Mouse (Mus musculus) skeletal muscle tissue, adult 2 months (tissue): ENCODE results near the gene Adrb1.
A peak's percentile ranks its signal among the peaks of the same experiment; 100 is the strongest.

ENCODE experiments used
- DNase-seq: peaks from one replicate; pipeline ENCODE4 v3.0.0-alpha.2; 2012; ENCODE audit warnings: low read depth, low spot score

Adrb1 gene

DNA sequence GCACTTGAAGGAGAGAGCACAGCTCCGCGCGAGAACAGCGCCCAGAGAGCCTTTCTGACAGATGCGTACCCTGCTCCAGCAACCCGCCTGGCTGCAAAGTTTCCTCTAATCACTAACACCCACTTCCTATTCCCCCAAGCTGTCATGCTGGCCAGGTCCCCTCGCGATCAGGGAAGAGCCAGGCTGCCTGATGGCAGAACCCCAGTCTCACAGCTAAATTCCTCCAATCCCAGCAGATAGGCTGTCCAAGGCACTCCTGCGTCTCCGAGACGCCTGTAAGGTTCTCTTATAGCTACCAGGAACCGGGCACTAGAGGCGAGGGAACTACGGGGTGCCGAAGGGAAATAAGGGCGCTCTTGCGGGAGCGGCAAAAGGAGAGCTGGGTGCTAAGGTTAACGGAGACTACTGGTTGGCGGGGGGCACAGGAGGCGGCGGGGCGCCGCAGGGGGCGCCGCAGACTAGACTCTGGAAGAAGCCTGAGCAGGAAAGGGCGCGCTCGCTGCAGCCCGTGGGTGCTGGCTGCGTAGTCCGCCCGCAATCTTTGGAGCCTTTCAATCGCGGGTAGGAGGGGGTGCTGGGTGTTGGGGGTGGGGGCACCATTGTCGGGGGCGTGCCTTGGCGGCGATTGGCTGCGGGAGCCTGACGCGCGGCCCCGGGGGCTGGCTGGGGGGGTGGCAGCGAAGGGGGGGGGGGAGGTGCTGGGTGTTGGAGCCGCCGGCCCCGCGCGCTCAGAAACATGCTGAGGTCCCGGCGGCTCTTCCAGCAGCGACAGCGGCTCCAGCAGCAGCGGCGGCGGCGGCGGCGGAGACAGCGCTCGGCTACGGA is at the start of gene Adrb1:
Adrb1 (plus strand) TSS at position 813 of the 825 bp plus-strand sequence.
- DNase-seq = no peak

DNA sequence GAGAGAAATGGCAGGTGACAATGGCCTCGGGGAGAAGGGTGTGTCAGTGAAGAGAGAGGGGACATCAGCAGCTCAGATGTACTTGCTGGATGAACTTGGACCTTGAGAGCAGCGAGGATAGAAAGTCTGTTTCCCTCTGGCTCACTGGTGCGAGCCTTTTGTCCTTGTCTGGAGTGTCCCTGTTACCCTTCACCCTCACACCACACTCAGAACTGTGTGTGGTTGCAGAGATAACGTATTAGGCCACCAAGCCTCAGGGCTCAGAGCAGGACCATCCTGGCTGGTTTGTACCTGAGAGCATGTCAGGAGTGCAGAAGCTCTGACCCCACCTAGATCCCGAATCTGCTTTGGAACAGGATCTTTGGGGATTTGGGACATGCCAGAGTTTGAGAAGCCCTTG is 46.3 kb upstream of the Adrb1 start:
- DNase-seq = no peak

DNA sequence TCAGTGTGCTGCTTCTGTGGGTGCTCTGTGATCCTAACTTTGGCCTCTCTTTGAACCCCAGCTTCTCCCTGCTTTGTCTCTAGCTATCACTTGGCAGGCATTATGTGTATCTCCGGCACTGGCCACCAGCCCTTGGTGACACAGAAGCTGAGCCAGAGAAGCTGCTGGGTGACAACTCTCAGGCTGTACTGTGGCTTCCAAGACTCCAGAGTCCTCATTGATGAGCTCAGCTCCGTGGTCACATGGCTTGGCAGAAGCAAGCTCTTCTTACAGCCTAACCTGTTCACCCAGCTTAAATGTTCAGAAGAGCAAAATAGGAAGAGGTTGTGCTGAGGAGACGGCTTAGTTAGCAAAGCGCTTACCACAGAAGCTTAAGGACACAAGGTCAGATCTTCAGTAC is 45.5 kb upstream of the Adrb1 start:
- DNase-seq = peak; percentile 70

DNA sequence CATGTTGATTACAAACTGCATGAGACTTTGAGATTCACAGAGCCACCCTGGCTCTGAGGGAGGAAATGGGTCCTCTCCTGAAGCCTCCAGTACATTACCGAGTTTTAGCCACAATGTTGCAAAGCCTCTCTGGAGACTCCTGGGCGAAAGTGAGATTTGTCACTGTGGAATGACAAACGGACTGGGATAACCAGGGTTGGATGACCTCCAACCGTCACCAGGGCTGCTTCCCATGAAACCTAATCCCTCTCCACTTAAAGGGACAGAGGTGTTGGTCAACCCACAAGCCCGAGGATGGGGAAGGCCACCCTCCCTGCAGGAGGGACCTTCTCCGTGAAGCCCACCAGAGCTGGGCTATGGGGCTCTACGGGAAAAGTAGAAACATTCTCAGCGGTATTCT is 44.4 kb upstream of the Adrb1 start:
- peak; percentile 26 for DNase-seq

DNA sequence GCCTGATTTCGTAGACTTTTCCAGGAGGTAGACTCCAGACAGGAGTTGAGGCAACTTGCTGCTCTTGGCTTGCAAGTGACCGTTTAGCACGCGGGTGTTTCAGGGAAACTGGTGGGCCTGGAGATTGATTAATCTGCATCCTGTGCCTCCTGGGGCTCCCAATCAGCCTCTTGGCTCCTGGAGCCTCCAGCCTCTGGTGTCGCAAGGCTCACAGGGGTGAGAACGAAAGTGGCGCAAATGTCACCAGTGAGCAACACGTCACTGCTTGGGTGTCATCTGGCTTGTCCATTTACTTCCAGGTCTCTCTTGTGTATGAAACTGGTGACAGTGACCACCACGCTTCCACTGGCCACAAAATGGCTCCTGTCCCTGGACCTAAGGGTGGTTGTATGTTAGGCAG is 43.5 kb upstream of the Adrb1 start:
- no peak for DNase-seq

DNA sequence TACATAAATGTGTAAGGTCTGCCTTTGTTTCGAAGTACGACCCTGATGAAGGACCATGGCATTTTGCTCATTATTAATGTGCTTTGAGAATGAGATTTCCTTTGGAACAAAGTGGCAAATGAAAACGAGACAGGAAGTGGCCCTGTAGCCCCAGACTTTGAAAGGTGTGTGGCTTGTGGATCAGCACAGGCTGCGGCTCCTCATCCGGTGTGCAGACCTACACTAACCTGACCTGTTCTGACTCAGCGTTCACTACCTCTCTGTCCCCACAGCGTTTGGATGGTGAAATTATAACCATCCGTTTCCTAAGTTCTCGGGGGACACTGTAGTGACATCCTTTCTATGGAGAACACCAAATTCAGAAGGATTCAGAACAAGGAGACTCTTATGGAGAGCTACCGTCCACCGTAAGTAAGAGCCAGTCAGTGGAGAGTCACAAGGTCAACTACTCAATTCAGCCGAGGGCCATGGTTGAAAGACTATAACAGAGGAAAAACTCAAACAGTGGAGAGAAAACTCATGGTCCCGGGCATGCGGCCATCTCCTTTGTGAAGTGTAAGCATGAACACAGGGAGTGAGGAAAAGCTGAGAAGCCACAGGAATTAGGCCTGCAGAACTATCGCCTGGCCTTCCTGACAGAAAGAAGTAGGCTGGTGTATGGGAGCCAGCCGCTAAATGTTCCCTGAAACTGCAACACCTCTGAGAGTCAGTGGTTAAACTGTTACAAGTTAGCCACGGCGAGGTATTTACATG is 42.6 kb upstream of the Adrb1 start:
- no peak for DNase-seq

DNA sequence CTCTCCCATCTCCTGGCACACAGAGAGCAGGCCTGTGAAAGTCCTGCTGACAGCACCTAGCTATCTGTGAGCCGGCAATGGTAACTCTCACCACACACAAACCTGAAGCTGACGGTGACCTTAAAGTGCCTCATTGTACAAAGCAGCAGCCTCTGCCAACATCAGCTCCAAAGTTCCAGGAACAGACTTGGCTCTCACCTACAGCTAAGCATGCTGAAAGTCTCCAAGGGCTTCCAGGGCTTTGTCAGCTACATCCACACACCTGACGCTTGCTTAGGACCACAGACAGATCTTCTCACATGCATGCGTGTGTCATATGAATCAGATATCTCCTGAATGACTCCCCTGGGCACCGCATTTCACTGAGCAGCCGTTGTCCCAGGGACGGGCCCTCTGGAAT is 42.0 kb upstream of the Adrb1 start:
- DNase-seq = no peak

DNA sequence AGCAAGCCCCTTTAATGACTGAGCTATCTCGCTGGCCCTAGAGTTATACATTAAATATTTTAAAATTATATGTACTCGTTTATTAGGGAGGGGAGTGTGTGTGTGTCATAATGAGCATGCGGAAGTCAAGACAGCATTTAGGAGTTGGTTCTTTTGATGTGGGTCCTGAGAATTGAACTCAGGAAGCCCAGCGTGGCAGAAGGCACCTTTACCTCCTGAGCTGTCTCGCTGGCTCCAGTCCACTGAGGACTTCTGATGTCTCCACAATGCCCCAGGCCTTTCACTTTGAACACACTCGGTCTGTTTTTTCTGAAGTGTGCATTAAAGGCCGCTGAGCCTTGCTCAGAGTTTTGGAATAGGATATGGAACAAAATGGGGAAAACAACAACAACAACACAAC is 39.7 kb upstream of the Adrb1 start:
- DNase-seq = no peak

DNA sequence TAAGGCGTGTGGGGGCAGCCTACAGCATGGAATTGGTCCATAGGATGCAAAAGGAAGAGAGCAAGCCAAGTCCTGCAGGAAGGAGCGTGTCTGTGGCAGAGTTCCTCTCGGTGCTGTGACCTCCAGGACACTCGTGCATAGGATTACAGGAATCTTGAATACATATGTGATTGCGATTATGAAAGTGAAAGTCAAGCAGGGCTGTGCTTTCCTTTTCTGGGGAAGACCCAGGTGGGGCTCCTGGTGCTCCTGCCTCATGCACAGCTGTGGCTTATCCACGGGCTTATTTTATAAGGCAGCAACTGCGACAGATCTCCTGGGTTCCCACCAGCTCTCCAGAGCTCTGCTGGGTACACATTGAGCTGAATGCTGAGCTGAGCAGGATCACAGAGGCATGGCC is 39.2 kb upstream of the Adrb1 start:
- DNase-seq = no peak

DNA sequence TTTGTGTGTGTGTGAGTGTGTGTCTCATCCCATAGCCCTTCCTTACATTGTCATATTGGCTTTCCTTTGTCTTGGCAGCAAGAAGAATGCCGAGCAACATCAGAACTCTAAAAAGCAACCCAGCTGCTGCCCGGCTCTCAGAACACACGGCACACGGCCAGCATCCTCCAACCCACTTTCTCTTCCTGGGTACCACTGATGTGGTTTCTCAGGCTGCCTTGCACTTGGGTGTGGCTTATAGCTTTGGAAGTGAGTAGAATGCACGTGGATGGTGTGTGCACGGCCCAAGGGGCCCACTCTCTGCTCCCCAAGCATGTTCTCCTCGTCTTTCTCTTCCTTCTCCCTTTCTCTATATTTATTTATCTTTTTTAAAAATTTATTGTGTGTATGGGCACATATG is 36.5 kb upstream of the Adrb1 start:
- no peak for DNase-seq

DNA sequence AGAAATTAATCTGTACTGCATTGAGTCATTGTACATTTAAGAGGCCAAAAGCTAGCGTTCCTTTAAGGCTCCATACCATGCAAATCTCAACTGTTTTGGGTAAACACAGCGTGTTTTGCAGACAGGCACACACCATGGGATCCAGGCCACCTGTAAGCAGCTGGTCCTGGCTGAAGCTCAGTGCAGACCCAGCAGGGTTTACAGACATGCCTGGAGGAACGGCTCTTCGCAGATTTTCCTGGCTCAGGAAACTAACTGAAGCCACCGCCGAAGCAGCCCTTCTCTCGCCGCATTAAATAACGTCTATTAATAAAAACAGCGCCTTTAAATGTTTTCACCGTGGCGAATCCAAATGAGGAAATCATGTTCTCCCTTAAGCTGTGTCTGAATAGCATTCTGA is 35.8 kb upstream of the Adrb1 start:
- no peak for DNase-seq

DNA sequence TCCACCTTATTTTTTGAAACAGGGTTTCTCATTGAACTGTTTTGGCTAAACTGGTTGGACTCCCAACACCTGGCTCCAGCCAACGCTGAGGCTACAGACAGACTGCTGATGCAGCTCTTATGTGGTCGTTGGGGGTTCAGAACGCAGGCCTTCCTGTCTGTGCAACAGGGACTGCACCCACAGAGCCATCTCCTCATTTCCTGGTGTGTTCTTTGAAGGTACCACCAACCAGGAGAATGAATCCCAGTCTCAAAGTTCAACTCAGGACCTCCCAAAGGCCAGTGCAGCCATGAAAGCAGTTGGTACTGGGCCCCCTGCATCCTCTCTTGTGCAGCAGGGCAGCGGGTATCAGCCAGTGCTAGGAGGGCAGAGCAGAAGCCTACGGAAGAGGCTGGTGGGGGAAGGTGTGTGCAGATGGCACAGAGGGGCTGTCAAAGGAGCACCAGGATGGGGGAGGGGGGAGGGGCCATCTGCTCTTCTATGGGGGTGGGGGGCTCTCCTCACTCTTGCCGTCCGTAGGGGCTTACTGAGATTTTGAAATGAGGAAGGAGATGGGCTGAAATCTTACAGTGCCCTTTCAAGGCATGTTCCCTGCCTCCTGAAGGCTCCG is 34.9 kb upstream of the Adrb1 start:
- no peak for DNase-seq

DNA sequence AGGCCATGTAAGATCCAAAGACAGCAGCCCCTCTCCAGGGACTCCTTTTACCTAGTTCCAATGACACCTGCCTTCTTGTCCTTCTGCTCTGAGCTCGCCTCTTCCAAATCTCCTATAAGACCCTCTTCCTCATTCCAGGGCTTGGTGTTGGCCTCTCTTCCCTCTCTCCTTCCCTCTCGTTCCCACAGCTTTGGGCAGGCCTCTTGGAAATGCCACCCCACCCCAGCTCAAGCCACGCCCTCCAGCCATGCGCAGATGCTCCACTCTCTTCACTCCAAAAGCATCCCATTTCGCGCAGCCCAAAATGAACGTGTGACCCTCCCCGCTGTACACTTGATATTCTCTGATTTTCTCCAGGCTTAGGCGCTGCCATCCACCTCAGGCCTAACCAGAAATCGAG is 34.3 kb upstream of the Adrb1 start:
- no peak for DNase-seq

DNA sequence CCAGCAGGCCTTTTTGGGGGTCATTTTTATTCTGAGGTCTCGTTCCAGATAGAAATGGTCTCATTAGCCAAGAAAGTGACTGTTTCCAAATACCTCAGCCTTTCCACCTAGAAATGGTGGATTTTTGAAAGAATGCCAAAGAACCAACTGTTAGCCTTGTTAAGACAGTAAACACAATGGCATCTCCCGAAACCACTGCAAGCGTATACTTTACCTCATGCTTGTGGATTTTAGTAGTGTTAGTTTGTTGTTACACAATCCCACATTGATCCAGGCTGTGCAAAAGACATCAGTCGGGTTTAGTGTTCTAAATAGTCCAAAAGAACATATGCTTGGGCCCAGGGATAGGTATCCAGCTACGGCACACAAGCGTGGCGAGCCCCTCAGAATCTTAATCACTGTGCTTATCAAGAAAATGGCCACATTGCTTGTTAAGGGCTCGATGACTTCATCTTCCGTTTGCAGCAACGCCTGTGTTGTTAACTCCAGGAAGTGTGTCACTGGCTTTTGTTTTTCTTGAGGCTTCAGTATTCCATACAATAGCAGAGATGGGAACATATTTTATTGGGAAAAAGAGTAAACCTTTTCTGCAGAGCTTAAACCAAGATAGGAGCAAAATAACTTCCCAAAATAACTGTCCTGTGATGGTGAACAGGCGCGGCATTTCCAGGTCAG is 33.2 kb upstream of the Adrb1 start:
- no peak for DNase-seq

DNA sequence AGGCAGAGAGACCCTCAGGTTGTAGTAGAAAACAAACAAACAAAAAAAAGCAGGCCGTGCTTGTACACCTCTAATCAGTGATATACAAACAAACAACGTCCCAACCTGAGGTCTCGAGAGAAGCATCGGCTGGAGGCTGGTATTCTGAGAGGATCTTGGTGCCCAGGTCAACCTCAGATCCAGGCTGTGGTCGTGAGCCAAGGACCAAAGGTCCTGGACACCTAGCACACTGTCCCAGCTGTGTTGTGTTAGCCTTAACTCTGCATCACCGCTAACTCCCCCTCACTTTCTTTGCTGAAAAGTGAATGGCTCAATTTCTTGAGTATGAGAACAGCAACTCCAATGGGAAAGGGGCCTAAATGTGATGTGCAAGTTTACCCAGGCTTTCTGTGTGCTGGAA is 32.5 kb upstream of the Adrb1 start:
- no peak for DNase-seq

DNA sequence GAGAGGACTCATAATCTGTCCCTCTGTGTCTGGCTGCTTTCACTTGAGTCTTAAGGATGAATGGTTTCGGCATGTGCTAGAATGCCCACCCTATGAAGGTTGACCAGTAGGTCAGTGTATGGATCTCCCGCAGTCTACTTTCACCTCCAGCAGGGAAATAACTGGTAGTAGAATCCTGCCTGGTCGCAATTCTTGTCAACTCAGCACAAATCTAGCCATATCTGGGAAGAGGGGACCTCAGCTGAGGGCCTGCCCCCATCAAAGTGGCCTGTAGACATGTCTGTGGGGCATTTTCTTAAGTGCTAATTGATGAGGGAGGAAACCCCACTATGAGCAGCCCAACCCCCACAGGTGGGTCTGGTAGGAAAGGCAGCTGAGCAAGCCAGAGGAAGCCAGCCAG is 30.9 kb upstream of the Adrb1 start:
- DNase-seq = no peak

DNA sequence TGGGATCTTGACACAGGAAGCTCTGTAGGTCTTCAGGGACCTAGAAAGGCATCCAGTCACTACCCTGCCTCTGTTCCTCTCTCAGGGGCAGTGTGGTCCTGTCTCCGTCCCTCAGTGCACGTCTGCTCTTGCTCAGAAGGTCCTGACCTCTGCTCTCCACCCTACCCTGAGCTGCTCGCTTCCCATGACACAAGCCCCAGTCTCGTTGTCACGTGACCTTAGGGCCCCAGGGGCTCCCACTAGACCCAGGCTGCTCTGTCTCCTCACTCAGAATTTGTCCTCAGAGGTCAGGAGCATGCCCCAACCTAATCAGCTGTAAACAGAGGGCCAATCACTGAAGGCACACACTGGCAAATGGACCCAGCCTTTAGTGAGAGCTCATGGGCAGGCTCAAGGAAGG is 29.5 kb upstream of the Adrb1 start:
- DNase-seq = no peak

DNA sequence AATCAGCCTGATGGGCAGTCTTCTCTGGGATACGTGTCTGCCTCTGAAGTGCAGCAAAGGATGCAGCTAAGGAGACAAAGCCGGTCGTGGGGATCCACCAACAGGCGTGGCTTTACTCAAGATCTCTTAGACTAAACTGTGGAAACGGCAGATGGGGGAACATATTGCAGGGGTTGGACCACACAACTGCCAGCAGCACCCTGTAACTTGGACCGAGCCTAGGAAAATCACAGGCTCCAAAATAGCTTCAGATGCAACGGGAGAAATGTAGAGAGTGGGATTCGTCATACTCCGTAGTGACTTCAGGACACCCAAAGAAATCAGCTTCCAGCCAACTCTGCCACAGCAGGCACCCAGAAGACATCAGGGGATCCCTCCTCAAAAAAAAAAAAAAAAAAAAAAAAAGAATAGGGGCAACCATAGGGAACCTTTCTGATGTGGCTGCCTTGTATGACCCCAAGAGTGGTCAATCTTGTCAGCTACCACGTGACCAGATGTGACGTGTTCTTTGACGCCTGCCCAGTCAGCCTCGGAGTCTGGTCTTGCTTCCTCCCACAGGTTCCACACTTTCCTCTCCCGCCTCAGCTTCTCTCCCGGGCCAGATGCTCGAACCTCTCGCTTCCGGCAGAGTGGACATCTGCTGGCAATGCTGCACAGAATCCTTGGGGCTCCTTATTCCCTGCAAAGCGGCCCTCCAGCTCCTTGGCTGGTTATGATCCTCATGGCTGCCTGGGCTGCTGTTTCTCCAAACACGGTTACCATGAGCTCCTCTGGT is 24.4 kb upstream of the Adrb1 start:
- no peak for DNase-seq

DNA sequence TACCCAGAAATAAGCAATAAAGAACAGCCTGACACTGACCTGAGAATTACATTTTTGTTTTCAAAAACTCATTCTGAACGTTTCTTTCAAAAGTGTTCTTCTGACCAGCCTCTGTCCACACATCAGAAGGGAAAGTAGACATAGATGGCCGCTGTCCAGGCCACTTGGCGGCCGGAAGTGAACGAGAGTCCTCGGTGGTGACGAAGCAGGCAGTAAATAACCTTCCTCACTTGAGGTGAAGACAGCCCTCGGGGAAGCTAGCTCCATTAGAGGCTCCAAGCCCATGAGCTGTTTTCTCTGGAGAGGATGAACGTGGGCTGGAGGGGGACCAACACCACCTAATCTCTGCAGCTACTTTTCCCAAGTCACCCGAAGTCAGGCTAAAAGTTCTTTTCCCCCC is 21.2 kb upstream of the Adrb1 start:
- peak; percentile 67 for DNase-seq

DNA sequence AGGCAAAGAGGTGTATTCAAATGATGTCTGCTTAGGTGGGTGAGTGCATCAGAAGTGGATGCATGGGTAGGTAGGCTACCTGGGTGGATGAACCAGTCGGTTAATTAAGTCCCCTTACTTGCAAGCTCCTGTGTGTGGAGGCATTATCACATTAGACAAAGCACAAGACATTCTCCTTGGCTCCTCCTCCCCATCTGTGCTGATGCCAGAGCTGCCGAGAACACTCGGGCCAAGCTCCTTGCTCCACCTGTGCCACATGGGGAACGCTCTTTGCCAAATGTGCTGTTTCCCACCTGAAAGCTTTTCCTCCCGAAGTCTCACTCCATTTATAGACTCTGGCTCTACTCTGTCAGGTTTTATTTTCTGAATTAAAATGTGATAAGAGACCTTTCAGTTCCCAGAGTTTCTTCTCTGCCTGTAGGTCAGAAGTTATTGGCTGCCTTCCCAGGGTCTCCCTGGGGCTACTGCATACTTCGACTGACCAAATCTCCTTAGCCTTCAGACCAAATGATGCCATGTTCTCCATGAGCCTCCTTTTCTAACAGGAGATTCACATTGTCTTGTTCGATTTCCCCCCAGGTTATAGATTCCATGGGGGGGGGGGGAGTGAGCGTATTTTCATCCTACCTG is 20.5 kb upstream of the Adrb1 start:
- no peak for DNase-seq

DNA sequence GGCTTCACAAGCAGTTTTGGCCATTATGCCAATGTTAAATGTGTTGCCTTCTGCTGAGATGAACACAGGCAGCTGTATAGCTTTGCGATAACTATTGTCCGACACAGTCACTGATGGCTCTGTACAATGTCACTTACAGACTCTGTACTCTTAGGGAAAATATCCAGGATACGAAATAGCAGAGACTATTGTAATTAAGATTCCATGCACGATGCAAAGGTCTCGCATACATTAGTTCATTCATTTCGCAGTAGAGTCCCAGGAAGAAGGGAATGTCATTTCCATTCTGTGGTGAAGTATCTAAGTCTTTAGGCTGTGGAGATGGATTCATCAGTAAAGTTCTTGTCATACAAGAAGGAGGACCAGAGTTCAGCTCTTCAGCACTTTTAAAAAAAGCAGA is 20.0 kb upstream of the Adrb1 start:
- DNase-seq = no peak
